Mouse (Mus musculus) frontal cortex, postnatal 10 days (tissue): ENCODE data around the gene Zfp598.

ENCODE experiments used
- DNase-seq, 2 experiments: peaks; one replicate each; pipeline ENCODE4 v3.0.0; 2022; ENCODE audit warnings: low spot score in 2 of 2, mixed read lengths in 1 of 2

The Zfp598 gene

DNA sequence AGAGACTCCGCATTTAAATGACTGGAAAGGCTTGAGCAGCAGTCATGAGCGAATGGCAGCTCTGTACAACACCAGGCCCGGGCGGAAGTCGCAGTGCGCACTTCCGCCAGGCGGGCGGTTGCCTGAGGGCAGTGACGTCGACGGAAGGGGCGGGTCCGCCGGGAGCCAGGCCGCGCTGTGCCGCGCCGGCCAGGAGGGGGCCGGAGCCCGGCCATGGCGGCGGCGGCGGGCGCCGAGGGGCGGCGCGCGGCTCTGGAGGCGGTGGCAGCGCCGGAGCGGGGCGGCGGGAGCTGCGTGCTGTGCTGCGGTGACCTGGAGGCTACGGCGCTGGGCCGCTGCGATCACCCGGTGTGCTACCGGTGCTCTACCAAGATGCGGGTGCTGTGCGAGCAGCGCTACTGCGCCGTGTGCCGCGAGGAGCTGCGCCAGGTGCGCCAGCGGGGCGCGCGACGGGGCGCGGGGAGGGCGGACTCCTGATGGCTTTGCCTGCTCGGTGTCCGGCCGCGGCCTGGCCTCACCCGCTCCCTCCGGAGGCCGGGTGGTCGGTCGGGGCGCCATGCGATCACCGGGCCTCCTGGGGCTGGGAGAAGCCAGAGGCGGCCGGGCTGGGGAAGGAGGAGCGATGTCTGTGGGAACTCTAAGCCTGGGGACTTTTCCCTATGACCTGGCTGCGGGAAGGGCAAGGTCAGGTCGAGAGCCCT lies at the start of gene Zfp598:
Gene Zfp598 (plus strand): TSS at position 143 of the 701 bp plus-strand sequence.
- DNase-seq: peak; percentile 88 to 94

DNA sequence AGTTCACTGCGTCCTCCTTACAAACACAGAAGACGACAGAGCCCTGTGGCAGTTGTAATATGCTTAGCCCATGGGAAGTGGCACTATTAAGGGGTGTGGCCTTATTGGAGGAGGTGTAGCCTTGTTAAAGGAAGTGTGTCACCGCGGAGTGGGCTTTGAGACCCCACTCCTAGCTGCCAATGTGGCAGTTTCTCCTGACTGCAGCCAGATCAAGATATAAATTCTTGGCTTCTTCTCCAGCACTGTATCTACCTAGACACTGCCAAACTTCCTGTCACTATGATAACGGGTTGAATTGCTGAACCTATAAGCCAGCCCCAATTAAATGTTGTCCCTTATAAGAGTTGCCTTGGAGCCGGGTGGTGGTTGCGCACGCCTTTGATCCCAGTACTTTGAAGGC lies 44.0 kb upstream of the Zfp598 start:
- no peak for DNase-seq

DNA sequence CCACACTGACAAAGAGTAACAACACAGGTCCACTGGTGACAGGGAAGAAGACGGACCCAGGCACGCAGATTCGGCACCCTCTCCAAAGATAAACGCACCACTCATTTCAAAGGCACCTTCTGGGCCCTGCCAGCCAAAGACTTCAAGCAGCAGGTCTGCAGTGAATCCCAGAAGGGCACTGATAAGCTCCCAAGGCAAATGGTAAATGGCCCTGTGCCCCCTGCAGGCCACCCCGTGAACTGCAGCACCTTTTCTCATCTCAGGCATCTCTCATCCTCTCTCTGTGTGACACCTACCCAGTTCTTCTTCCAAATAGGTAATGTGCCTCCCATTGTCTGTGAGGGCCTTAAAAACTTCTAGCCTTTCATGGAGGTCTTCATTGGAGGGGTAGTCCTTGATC lies 40.8 kb upstream of the Zfp598 start:
- DNase-seq: peak in 1 of 2 experiments; percentile 62

DNA sequence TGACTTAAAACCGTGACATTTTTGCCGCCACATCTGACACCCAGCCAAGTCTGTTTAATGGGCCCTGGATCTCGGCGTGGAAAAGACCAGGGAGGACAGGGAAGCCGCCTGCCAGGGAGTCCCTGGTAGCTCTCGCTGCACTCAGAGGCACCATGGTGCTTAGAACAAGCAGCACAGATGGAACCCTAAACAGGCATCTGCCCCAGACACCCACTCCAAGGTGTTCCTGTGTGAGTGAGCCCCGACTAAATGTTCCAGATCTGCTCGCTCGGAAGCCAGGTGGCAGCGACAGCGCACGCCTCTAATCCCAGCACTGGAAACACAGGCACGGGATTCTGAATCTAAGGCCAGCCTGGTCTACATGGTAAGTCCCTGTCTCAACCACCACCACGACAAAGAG lies 39.4 kb upstream of the Zfp598 start:
- DNase-seq: no peak

DNA sequence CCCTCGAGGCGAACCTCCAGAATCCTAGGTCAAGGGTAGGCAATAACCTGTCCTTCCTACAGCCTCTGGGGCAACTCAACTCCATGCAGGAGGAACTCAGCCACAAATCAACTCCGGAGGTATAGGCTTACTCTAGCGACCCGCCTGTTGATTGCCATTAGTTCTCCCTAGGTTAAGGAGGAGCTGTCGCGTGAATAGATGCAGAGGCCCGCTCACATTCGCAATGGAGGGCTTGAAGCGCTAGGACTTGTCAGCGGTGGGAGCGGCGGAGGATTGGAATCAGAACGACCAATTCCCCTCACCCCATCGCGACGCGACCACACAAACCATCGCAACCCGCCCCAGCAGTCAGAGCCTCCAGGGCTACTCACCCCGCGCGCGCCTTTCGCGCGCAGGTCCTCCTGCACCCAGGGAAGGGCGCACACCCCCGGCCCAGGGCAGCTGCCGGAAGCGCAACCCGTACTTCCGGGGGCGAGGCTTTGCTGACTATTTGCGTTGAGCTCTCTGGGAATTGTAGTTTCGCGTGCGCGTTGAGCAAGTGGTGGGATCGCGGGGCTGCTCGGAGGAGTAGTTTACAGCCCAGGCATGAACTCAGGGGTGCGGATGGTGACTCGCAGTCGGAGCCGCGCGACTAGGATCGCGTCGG lies 37.2 kb upstream of the Zfp598 start, which contains the start of the genes Tsc2 and Nthl1:
Gene Tsc2 (minus strand): TSS at position 464 of the 646 bp plus-strand sequence.
Gene Nthl1 (plus strand): TSS at position 514 of the 646 bp plus-strand sequence.
- DNase-seq: peak; percentile 61 to 80

DNA sequence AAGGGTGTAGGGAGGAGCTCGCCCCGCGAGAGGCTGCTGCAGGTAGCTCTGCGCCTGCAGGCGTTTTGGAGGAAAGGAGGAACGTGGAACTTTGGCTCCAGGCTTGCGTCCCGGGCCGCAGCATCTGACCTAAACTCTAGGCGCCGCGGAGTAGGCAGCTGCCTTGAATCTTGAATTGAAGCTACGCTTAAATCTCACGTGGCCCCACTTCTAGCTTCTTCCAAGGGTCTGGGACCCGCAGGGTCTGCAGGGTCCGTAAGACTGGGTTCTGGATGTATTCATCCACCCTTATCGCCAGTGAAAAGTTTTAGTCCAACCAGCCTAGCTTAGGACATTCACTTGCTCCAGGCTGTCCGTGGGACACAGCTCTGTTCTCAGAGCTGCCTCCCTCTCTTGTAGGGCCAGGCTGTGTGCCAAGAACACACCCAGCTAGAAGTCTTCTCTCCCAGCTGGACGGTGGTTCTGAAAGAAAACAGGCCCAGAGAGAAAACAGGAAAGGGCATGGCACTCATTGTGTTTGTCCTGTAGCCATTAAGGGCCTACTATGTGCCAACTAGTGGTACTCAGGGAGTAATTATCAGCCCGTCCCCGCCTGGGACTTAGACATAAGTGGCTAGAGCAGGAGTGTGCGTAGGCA lies 36.6 kb upstream of the Zfp598 start:
- DNase-seq: no peak

DNA sequence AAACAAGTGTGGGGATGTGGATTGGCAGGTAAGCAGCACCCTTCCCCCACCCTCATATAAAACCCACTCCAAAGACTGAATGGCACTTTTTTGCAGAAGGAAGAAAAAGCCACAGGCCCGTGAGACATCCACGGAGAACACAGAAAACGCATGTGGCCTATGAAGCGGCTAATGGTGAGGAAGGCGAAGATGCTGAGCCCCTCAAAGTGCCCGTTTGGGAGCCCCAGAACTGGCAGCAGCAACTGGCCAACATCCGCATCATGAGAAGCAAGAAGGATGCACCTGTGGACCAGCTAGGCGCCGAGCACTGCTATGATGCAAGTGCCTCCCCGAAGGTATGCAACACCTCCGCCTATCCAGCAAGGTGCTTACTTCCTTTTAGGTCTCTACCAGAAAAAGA lies 35.7 kb upstream of the Zfp598 start:
- DNase-seq: no peak

DNA sequence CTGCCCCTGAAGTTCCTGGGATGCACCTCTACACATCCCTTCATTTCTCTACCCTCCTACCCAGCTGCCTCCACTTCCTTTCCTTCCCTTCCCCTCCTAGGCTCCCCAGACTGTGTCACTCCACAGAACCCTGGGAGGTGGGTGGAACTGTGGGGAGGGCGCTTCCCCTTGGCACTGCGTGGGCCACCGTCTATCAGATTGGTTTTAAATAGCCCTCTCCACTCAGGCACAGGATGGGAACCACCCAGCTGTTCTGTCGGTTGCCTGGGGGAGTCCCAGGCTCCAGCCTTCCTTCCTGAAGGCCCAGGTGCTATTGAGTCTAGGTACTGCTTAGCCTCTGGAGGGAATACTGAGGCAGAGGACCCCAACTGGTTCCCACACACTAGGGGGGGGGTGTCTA lies 34.5 kb upstream of the Zfp598 start:
- no peak for DNase-seq

DNA sequence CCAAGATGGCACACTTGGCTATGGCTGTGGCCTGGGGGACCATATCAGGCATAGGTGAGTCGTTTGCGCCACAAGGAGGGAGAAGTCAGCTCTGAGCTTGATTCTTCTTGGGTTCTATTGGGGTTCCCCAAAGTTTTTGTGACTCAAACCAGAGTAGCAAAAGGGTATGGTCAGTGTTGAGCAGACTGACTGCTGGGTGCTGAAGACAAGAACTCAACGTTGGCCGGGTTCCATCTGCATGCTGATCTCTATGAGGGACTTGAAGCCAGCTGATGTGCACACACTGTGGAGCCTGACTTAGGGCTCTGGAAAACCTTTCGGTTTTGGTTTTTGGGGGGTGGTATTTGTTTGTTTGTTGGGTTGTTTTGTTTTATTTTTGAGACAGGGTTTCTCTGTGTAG lies 33.8 kb upstream of the Zfp598 start:
- no peak for DNase-seq

DNA sequence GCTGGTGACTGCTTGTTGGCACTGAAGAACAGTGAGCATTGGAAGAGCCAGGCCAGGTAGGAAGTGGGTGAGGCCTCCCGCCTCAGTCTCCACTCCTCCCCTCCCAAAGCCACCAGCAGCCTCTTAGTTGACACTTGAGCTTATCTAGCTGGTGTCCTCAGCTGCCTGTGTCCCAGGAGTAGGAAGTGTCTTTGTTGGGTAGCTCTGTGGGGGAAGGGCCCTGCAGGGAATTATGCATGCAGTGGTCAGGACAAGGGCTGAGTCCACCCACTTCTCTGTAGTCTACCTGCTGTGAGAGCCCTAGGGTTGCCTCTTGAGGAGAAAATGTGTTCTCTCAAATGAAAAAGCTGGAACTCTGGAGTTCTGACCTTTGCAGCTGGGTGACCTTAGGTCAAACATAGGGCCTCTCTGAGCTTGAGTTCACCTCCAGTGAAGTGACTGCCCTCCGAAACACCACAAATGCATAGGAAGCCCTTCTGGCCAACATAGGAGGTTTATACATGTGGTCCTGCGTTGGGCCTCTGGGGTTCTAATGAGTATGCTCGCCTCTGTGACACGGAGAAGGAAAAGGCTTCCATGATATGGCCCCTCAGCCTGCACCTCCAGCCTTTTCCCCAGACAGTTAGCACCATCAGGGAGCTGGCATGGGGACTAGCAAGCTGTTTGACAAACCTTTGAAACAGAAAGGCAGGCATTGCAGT lies 32.6 kb upstream of the Zfp598 start:
- DNase-seq: no peak

DNA sequence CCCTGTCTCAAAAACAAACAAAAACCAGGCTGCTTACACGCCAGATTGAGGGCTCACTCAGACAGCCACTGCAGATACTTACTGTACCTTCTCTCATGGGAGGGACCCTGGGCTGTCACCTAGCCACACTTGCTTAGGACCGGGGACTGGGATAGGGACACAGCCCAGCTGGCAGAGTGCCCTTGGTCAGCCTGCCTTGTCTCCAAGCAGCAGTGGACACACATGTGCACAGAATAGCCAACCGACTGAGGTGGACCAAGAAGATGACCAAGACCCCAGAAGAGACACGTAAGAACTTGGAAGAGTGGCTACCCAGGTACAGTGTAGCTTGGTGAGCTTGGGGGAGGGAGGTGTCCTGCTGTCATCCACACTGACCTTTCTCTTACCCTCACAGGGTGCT lies 31.3 kb upstream of the Zfp598 start:
- no peak for DNase-seq

DNA sequence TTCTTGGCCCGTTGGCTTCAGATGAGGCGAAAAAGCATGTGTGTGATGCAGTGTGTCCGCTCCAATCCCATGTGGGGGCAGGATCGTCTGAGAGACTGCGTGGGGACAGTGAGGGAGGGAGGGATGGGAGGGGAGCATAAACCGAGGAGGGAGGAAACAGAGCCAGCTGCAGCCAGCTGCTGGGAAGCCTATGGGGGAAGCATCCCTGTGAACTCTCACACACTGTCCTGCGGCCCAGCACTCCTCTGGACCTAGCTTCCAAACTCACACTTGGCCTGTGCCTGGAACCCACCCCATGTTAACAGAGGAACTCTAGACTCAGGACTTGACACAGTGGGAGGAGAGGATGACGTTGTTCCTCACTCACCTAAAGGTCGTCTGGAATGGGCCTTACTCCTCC lies 30.6 kb upstream of the Zfp598 start:
- DNase-seq: no peak

DNA sequence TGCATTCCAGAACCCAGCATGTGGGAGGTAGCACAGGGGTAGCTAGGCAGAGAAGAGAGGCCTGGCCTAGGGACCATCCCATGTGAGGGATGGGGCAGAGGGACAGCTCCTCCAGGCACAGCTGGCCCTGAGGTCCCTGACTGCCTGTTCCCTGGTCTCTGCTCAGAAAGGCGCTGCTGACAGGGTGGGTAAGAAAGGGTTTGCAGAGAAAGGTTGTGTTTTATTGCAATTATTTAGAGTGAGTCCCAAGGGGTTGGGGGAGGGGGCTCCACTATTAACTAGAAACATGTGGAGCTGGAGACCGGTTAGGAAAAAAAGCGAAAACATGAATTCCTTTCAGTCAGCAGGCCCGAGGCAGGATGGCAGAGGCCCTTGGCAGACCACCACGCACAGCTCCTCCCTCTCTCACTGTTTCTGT lies 29.9 kb upstream of the Zfp598 start:
- DNase-seq: no peak

DNA sequence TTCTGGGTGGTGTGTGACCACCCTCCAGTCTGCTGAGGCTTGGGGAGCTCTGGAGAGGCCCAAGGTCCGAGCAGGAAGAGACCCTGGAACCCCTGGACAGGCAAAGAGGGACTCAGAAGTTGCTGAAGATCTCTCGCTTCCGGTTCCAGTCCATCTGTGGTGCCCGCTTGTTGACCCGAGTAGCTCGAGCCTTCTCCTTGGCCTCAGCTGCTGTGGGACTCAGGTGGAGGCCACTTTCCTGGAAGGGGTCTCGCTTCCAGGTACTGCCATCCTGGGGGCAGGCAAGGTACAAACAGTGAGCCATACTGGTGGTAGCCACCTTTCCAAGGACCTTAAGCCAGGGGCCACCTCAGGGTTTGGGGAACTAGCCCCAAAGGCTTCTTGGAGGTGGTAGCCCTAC lies 29.4 kb upstream of the Zfp598 start:
- no peak for DNase-seq

DNA sequence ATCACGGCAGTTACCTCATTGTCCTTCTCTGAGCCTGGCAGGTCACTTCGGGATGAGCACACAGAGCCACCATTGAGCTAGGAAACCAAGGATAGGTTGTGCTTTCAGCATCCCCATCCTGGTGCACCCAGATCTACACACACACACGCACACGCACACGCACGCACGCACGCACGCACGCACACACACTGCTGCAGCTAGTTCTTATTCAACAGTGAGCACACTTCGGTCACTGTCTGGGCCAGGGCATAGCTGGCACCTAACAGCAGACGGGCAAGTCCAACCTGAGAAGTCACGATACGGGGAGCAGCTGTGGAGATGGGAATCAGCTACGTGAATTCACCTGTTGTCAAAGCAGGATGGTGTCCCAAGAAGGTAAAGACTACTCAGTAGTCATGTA lies 28.9 kb upstream of the Zfp598 start:
- DNase-seq: no peak

DNA sequence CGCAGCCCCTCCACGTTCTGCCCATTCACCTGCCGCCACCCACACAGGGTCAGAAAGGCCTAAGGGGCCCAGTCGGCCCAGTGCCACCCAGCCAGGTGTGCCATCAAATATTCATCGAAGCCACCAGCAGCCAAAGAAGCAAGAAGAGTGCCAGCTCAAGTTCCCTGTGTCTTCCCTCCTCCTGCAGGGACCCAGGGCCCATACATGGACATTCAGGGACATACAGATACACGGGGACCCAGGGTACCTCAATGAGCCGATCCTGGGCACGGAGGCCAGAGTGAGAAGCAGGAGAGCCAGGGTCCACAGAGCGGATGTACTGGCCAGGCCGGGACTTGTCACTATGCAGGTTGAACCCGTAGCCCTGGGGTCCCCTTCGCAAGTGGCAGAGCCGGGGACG lies 27.5 kb upstream of the Zfp598 start:
- DNase-seq: no peak

DNA sequence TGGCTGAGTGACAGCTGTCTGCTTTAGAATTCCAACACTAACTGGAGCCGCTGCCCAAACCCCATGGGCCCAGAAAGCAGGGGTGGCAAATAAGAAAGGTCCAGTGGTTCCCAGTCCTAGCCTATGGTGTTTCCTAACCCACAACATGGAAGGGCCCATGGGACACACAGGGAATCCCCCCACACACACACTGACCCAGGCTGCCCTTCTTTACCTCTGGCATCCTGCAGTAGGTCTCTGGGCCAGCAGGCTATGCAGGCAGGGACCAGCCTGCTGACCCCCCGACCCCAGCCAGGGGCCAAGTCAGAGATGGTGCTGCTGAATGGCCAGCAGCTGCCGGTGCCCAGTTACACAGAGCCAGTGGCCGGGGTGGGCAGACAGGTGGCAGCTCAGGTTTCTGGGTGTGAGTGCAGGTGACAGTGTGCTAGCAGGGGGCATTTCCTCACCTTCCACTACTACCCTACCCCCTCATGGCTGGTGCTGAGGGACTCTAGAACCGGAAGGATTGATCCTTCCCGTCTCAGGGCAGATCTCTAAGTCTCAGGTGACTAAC lies 26.6 kb upstream of the Zfp598 start:
- DNase-seq: no peak

DNA sequence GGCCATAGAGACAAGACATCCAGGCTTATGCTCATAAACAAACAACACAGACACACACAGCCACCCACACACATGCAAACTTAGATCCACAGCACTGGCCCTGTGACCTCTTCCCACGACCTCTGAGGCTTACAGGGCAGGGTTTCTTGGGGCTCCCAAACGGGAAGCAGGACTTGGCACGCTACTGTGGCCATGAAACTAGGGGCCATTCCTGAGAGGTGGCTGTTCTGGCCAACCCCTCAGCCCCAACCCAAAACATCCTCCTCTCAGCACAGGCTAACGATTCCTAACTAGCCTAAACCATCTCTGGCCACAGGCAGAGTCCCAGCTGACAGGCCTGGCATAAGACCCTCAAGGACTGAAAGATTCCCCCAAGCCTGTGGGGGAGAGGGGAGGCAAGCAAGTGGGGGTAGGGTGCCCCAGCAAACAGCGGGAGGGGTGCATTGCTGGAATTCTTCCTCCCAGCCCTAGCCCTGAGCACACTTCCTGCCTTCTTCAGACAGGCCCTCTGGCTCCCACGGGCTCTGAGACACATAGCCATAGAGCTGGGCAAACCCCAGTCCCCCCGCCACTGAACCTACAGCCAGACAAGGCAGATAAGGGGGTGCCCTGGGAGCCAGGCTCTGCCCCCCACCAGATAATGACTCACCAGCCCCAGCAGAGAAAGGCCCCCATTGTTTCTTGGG lies 25.3 kb upstream of the Zfp598 start:
- no peak for DNase-seq

DNA sequence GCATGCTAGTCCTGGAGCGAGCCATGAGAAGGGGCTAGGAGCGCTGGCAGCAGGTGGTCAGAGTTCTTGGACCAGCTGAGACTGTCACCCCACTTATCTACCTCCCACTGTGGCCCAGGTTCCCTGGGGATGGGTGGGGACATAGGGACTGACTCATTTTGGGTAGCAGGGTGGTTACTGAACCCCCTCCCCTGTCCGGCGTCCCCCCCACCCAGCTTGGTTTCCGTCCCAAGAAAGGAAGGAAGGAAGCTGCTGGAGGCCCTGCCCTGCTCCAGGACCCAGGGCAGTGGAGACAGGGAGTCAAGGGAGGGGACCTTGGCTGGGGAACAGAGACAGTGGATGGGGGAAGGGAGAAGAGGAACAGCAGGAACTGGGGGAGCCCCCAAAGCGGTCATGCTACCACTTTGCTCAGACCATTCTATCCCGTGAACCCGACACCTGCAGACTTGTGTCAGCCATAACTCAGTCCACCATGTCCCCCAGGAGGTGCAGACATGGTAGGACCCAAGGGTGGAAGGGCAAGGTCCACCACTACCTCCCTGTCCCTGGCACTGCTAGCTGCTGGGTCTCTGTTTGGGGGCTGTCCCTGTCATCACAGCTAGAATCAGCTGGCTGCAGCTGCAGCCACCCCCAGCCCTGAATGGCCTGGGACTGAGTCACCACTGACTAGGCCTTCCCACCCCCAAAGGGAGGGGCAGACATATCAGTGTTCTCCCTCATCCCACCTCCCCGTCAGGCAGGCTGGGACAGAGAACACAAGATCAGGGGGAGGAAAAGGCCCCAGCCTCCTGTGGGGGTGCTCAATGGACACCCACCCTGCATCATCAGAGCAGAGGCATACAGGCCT lies 24.4 kb upstream of the Zfp598 start:
- DNase-seq: no peak

DNA sequence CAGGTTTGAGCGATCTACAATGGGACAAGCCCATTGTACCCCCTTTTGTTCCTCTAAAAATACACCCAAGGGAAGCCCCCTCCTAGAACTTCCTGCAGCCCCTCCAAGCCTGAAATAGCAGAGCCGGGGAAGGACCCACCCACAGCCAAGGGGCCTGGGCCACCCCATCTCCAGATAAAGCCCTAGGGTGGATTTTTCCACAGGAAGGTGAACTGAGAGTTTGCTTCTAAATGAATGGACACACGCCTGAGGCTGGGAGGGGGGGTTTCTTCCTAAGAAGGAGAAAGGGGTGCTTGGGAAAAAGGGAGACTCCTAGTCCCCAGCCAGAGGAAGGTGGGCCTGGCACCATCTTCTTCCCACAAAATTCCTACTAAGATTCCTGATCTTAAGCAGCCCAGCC lies 23.6 kb upstream of the Zfp598 start:
- no peak for DNase-seq

DNA sequence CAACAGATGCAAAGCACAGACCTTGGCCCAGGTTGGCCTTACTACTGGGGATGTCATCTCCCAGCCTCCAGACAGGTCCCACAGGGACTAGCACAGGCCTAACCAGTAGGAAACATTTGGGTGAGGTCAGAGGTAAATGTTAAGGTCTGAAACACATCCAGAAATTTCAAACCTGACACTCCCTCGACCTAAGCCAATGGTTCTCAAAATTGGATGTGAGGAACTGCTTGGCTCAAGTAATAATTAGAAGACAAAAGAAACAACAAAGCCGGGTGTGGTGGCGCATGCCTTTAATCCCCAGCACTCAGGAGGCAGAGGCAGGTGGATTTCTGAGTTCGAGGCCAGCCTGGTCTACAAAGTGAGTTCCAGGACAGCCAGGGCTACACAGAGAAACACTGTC lies 23.1 kb upstream of the Zfp598 start:
- DNase-seq: no peak
